Mouse (Mus musculus): ENCODE data around the gene Cyp4f39. TPM values are rescaled to one million over a fixed set of nuclear protein-coding genes. Genes with fewer than 3 reads are reported as not detected.
"Not testable (repeated sequence)": the region's sequence is repeated elsewhere in the genome, so short reads cannot be mapped to it uniquely, and the experiment has no call there.

The Cyp4f39 gene
- polyA plus RNA-seq, 1 experiment: 0.59 TPM

DNA sequence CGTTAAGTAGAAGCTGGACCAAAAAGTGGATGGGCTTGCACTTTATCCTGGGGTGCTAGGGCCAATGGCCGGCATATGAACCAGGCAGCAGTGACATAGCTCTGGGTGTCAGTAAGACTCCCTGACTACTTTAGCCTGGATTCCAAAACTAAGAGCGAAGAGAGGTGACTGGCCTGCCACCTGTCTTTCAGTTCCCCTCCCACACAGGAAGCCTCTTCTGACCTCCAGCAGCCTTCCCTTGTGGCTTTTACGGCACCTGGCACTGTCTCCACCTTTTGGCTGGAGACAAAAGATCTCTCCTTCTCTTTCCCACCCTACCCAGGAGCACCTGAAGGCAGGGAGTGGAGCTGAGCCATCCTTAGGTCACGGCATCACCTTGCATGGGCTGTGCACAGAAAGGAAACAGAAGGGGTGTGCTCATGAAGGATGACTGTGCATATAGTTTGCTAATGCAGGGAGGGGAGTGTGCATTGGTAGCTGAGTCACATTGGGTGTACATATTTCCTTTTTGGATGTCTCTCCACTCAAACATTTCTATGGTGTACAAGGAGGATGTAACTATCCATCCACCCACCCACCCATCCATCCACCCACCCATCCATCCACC is 22.5 kb downstream of the Cyp4f39 start:
- no peak for TF ChIP-seq CTCF (IDR thresholded peaks at IDR 0.05; ENCODE audit: borderline replicate concordance, extremely low read depth, insufficient read depth, insufficient read length)
- no peak for TF ChIP-seq POLR2A (IDR thresholded peaks at IDR 0.05; ENCODE audit: borderline replicate concordance, extremely low read depth, insufficient read depth, insufficient read length, poor library complexity, severe bottlenecking)

DNA sequence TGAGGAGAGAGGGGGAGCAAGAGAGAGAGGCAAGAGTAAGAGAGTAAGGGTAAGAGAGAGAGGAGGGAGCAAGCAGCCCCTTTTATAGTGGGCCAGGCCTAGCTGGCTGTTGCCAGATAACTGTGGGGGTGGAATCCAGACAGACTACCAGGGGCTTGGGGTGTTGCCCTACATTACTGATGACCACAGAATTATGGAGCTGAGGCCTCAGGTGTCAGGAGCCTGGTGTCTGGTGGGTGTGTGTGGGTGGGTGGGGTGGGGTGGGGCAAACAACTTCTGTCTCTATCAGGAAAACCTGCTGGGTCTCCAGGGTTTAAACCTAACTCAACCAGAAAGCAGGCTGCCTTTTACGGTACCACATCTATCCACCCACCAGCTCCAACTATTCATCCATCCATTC is 24.7 kb downstream of the Cyp4f39 start:
- no peak for DNase-seq (ENCODE audit: low read depth)
- no peak for TF ChIP-seq CTCF (IDR thresholded peaks at IDR 0.05; ENCODE audit: borderline replicate concordance, extremely low read depth, insufficient read depth, insufficient read length)
- TF ChIP-seq POLR2A (IDR thresholded peaks at IDR 0.05; ENCODE audit: borderline replicate concordance, extremely low read depth, insufficient read depth, insufficient read length, poor library complexity, severe bottlenecking): no peak

More for the DNA sequence above, 22.5 kb downstream of the Cyp4f39 start:
- DNase-seq (ENCODE audit: low read depth): no peak

GRCm38 (mm10) chr17:32478727-32479126 is 26.2 kb downstream of the Cyp4f39 start:
- no peak for DNase-seq (ENCODE audit: low read depth)

GRCm38 (mm10) chr17:32479554-32480506 is 27.3 kb downstream of the Cyp4f39 start:
- TF ChIP-seq CTCF (IDR thresholded peaks at IDR 0.05; ENCODE audit: borderline replicate concordance, extremely low read depth, insufficient read depth, insufficient read length) (peak; percentile 47; the same call in 1 of the 2 replicates), POLR2A (IDR thresholded peaks at IDR 0.05; ENCODE audit: borderline replicate concordance, extremely low read depth, insufficient read depth, insufficient read length, poor library complexity, severe bottlenecking) (no peak)
- peak; percentile 44 for DNase-seq (ENCODE audit: low read depth)

More at GRCm38 (mm10) chr17:32478727-32479126, 26.2 kb downstream of the Cyp4f39 start:
- TF ChIP-seq POLR2A (IDR thresholded peaks at IDR 0.05; ENCODE audit: borderline replicate concordance, extremely low read depth, insufficient read depth, insufficient read length, poor library complexity, severe bottlenecking): no peak
- TF ChIP-seq CTCF (IDR thresholded peaks at IDR 0.05; ENCODE audit: borderline replicate concordance, extremely low read depth, insufficient read depth, insufficient read length): no peak

DNA sequence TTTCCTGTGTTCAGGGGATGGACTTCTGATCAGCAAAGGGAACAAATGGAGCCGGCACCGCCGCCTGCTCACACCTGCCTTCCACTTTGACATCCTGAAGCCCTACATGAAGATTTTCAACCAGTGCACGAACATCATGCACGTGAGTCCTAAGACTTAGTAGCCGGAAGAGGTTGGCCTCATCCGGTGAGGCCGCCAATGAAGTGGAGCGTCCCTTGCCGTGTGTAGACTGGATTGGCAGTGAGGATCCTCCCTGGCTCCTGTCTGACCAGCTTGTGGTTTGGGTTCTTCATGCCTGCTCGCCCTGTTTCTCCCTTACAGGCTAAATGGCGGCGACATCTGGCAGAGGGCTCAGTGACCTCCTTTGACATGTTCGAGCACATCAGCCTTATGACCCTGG is 29.2 kb downstream of the Cyp4f39 start:
- DNase-seq (ENCODE audit: low read depth): no peak
- TF ChIP-seq POLR2A (IDR thresholded peaks at IDR 0.05; ENCODE audit: borderline replicate concordance, extremely low read depth, insufficient read depth, insufficient read length, poor library complexity, severe bottlenecking) (no peak), CTCF (IDR thresholded peaks at IDR 0.05; ENCODE audit: borderline replicate concordance, extremely low read depth, insufficient read depth, insufficient read length) (no peak)

- peak; percentile 81 for DNase-seq (ENCODE audit: low read depth)
- peak; percentile 76 for TF ChIP-seq CTCF (IDR thresholded peaks at IDR 0.05; ENCODE audit: borderline replicate concordance, extremely low read depth, insufficient read depth, insufficient read length)
- no peak for TF ChIP-seq POLR2A (IDR thresholded peaks at IDR 0.05; ENCODE audit: borderline replicate concordance, extremely low read depth, insufficient read depth, insufficient read length, poor library complexity, severe bottlenecking)
Measured at GRCm38 (mm10) chr17:32483200-32483599, 30.7 kb downstream of the Cyp4f39 start.

DNA sequence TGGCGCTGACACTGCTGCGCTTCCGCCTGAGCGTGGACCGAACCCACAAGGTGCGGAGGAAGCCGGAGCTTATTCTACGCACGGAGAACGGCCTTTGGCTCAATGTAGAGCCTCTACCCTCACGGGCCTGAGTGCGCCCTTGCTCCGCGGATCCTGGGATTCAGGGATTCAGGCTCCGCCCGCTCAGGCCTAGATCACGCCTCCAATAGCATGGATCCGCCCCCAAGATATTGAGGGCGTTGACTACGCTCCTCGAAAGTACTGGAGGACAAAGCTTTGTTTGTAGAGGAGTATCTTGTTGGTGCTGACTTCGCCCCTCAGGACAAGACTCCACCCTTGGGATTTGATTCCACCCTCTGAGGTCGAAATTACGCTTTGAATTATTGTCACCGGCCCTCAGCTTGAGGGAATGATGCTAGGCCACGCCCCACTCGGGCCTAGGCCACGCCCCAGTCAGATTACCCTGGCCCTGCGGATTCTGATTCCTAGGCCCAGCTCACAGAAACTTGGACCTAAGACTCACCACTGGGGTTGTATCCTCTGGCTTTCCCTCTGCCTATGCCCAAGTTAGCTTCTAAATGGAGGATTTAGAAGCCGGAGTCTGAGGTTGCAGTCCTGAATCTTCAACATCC is 39.9 kb downstream of the Cyp4f39 start:
- peak; percentile 61 for DNase-seq (ENCODE audit: low read depth)

DNA sequence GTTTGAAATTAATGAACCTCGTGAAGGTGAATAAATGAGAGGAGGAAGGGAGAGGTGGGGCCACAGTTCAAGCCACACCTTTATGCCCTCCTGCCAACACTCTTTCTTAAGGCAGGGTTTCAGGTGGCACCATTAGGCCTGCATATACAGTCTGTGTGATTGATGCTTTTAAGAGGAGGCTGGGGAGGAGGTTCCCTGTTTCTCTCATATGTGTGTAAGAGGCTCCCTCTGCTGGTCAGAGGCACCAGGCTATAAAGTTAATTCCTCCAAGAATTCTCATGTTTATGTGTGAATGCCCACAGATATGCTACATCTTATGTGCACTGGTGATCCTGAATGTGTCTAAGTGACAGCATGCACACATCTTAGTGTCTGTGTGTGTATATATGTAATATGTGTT is 42.1 kb downstream of the Cyp4f39 start:
- DNase-seq (ENCODE audit: low read depth): peak; percentile 89
- TF ChIP-seq POLR2A (IDR thresholded peaks at IDR 0.05; ENCODE audit: borderline replicate concordance, extremely low read depth, insufficient read depth, insufficient read length, poor library complexity, severe bottlenecking) (no peak), CTCF (IDR thresholded peaks at IDR 0.05; ENCODE audit: borderline replicate concordance, extremely low read depth, insufficient read depth, insufficient read length) (peak; percentile 72; the same call in 1 of the 2 replicates)

More for the DNA sequence above, 39.9 kb downstream of the Cyp4f39 start:
- TF ChIP-seq POLR2A (IDR thresholded peaks at IDR 0.05; ENCODE audit: borderline replicate concordance, extremely low read depth, insufficient read depth, insufficient read length, poor library complexity, severe bottlenecking) (peak; percentile 9; the same call in 1 of the 2 replicates), CTCF (IDR thresholded peaks at IDR 0.05; ENCODE audit: borderline replicate concordance, extremely low read depth, insufficient read depth, insufficient read length) (no peak)

DNA sequence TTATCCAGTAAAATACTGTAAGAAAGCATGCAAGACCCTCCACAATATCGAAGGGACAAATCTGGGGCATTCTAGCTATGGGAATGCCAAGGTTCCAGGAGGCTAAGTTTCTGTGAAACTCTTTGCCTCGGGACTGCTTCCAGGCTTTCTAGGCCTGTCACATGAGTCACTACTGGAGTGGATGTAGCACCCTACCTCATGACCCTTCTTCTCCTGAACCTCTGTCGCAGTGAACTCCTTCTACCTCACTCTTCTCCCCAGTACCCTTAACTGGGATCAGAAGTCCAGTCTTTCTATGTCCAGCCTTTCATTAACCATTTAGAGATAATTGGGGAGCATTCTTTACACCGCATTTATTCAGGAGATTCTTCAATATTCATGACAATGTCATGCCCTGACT is 48.0 kb downstream of the Cyp4f39 start:
- DNase-seq (ENCODE audit: low read depth): not testable (repeated sequence)

GRCm38 (mm10) chr17:32501051-32501450 is 48.5 kb downstream of the Cyp4f39 start:
- DNase-seq (ENCODE audit: low read depth): no peak
- TF ChIP-seq POLR2A (IDR thresholded peaks at IDR 0.05; ENCODE audit: borderline replicate concordance, extremely low read depth, insufficient read depth, insufficient read length, poor library complexity, severe bottlenecking) (no peak), CTCF (IDR thresholded peaks at IDR 0.05; ENCODE audit: borderline replicate concordance, extremely low read depth, insufficient read depth, insufficient read length) (no peak)

DNA sequence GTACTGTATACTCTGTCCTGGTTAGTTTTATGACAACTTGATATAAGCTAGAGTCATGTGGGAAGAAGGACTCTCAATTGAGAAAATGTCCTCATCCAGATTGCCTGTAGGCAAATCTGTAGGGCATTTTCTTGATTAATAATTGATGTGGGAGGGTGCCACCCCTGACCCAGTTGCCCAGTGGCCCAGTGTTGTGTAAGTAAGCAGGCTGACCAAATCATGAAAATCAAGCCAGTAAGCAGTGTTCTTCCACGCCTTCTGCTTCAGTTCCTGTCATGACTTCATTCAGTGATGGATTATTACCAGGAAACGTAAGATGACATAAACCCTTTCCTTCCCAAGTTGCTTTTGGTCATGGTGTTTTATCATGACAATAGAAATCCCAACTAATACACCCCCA is 50.6 kb downstream of the Cyp4f39 start:
- TF ChIP-seq CTCF (IDR thresholded peaks at IDR 0.05; ENCODE audit: borderline replicate concordance, extremely low read depth, insufficient read depth, insufficient read length): no peak
- TF ChIP-seq POLR2A (IDR thresholded peaks at IDR 0.05; ENCODE audit: borderline replicate concordance, extremely low read depth, insufficient read depth, insufficient read length, poor library complexity, severe bottlenecking): no peak
- no peak for DNase-seq (ENCODE audit: low read depth)

Measured in brain, embryonic 14.5 days (tissue).